Mouse (Mus musculus): ENCODE measurements around the gene Ccl26. TPM values are rescaled to one million over a fixed set of nuclear protein-coding genes. Genes with fewer than 3 reads are reported as not detected.
"Not testable (repeated sequence)": the region's sequence is repeated elsewhere in the genome, so short reads cannot be mapped to it uniquely, and the experiment has no call there.

Gene Ccl26
- not detected in 2 replicates for polyA plus RNA-seq (2015; fragmentation: Nextera tagmentation; extraction: Ambion mirVana)

- 88% methylated on average over 3 of the region's 3 CpGs for WGBS
- Histone ChIP-seq H3K36me3 (no peaks in the 10 kb centered on the region), H3K9ac (no peak within 1 kb of the TSS), H3K4me2 (replicated peaks) (no peak within 1 kb of the TSS), H3K27me3 (no peaks in the 10 kb centered on the region), H3K4me1 (no peaks in the 10 kb centered on the region), H3K9me3 (replicated peaks) (no peaks in the 10 kb centered on the region), H3K4me3 (replicated peaks) (no peak within 1 kb of the TSS), H3K27ac (replicated peaks) (no peak within 1 kb of the TSS)
- no peak for ATAC-seq (ENCODE audit: insufficient number of reproducible peaks, low FRiP score, low TSS enrichment, low read depth)
Observed at GRCm38 (mm10) chr5:135563469-135563868, at the start of gene Ccl26. Gene Ccl26 (minus strand): TSS chr5:135563569.

DNA sequence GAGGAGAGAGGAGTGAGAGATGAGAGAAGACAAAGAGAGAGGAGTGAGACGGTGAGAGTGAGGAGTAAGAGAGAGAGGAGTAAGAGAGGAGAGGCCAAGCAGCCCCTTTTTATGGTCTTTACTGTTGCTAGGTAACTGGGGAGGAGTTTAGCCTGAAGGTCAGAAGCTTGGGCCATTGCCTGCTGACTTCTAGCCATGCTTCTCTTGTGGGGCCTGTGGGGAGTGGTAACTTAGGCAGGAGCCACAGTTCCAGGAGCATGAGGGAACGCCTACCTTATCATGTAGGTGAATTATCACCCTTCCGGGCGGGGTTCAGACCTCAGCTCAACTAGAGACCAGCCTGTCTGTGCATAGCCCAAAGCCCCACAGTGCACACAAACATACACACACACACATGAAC, 46.4 kb upstream of the Ccl26 start:
- 81% methylated on average over 4 of the region's 4 CpGs for WGBS
- no peak overlapping the region for H3K27ac ChIP-seq (replicated peaks)
- no peak overlapping the region for H3K4me2 ChIP-seq (replicated peaks)
- H3K27me3 ChIP-seq: no peaks in the 10 kb centered on the region
- no peaks in the 10 kb centered on the region for H3K9me3 ChIP-seq (replicated peaks)
- no peak overlapping the region for H3K4me3 ChIP-seq (replicated peaks)
- ATAC-seq (ENCODE audit: insufficient number of reproducible peaks, low FRiP score, low TSS enrichment, low read depth): no peak
- no peaks in the 10 kb centered on the region for H3K36me3 ChIP-seq
- H3K4me1 ChIP-seq: no peaks in the 10 kb centered on the region
- H3K9ac ChIP-seq: no peak overlapping the region

GRCm38 (mm10) chr5:135607581-135607980, 44.2 kb upstream of the Ccl26 start:
- Histone ChIP-seq H3K4me2 (replicated peaks) (no peak overlapping the region), H3K9me3 (replicated peaks) (0 out of 2 replicates have a peak, but pooled peaks cover 3% of the 10 kb centered on the region), H3K27ac (replicated peaks) (no peak overlapping the region), H3K4me3 (replicated peaks) (no peak overlapping the region), H3K27me3 (no peaks in the 10 kb centered on the region), H3K36me3 (no peaks in the 10 kb centered on the region), H3K4me1 (no peaks in the 10 kb centered on the region), H3K9ac (no peak overlapping the region)
- 56% methylated on average over 1 of the region's 1 CpGs for WGBS
- no peak for ATAC-seq (ENCODE audit: insufficient number of reproducible peaks, low FRiP score, low TSS enrichment, low read depth)

- not testable (repeated sequence) for H3K4me3 ChIP-seq (replicated peaks); H3K36me3 ChIP-seq; ATAC-seq (ENCODE audit: insufficient number of reproducible peaks, low FRiP score, low TSS enrichment, low read depth); H3K4me1 ChIP-seq; H3K9ac ChIP-seq; H3K9me3 ChIP-seq (replicated peaks); H3K4me2 ChIP-seq (replicated peaks); H3K27ac ChIP-seq (replicated peaks); H3K27me3 ChIP-seq
- no CpG with 5 or more reads among the region's 1 CpGs for WGBS
Observed at GRCm38 (mm10) chr5:135606717-135607116, 43.3 kb upstream of the Ccl26 start.

GRCm38 (mm10) chr5:135604643-135605042, 41.3 kb upstream of the Ccl26 start:
- not testable (repeated sequence) for H3K4me3 ChIP-seq (replicated peaks); H3K4me2 ChIP-seq (replicated peaks); H3K9me3 ChIP-seq (replicated peaks); H3K36me3 ChIP-seq; H3K27ac ChIP-seq (replicated peaks); ATAC-seq (ENCODE audit: insufficient number of reproducible peaks, low FRiP score, low TSS enrichment, low read depth); H3K4me1 ChIP-seq; H3K9ac ChIP-seq; H3K27me3 ChIP-seq
- no CpG with 5 or more reads among the region's 1 CpGs for WGBS

- WGBS: 77% methylated on average over 12 of the region's 12 CpGs
- Histone ChIP-seq H3K27me3 (no peaks in the 10 kb centered on the region), H3K4me2 (replicated peaks) (no peak overlapping the region), H3K9ac (no peak overlapping the region), H3K9me3 (replicated peaks) (no peaks in the 10 kb centered on the region), H3K36me3 (no peaks in the 10 kb centered on the region), H3K4me1 (no peaks in the 10 kb centered on the region), H3K4me3 (replicated peaks) (no peak overlapping the region), H3K27ac (replicated peaks) (no peak overlapping the region)
- ATAC-seq (ENCODE audit: insufficient number of reproducible peaks, low FRiP score, low TSS enrichment, low read depth): no peak
Observed at GRCm38 (mm10) chr5:135589996-135590784, 26.8 kb upstream of the Ccl26 start.

DNA sequence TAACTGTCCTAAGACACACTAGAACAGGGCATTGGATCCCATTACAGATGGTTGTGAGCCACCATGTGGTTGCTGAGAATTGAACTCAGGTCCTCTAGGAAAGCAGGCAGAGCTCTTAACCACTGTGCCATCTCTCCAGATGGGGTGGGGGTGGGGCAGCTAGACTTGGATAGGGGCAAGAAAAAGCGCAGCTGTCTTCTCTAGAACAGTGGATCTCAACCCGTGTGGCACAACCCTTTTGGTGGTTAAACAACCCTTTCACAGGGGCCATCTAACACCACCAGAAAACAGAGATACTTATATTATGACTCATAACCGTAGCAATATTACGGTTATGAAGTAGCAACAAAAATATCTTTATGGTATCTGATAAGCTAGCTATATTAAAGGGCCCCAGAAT, 24.4 kb upstream of the Ccl26 start:
- Histone ChIP-seq H3K36me3 (no peaks in the 10 kb centered on the region), H3K27ac (replicated peaks) (no peak overlapping the region), H3K4me1 (no peaks in the 10 kb centered on the region), H3K9me3 (replicated peaks) (no peaks in the 10 kb centered on the region), H3K27me3 (no peaks in the 10 kb centered on the region), H3K9ac (no peak overlapping the region), H3K4me2 (replicated peaks) (no peak overlapping the region), H3K4me3 (replicated peaks) (no peak overlapping the region)
- 82% methylated on average over 4 of the region's 4 CpGs for WGBS
- ATAC-seq (ENCODE audit: insufficient number of reproducible peaks, low FRiP score, low TSS enrichment, low read depth): no peak

GRCm38 (mm10) chr5:135585691-135586090, 22.3 kb upstream of the Ccl26 start:
- Histone ChIP-seq H3K9ac (no peak overlapping the region), H3K4me3 (replicated peaks) (no peak overlapping the region), H3K27me3 (no peaks in the 10 kb centered on the region), H3K27ac (replicated peaks) (no peak overlapping the region), H3K4me1 (no peaks in the 10 kb centered on the region), H3K36me3 (no peaks in the 10 kb centered on the region), H3K4me2 (replicated peaks) (no peak overlapping the region), H3K9me3 (replicated peaks) (no peaks in the 10 kb centered on the region)
- 85% methylated on average over 8 of the region's 8 CpGs for WGBS
- ATAC-seq (ENCODE audit: insufficient number of reproducible peaks, low FRiP score, low TSS enrichment, low read depth): no peak

DNA sequence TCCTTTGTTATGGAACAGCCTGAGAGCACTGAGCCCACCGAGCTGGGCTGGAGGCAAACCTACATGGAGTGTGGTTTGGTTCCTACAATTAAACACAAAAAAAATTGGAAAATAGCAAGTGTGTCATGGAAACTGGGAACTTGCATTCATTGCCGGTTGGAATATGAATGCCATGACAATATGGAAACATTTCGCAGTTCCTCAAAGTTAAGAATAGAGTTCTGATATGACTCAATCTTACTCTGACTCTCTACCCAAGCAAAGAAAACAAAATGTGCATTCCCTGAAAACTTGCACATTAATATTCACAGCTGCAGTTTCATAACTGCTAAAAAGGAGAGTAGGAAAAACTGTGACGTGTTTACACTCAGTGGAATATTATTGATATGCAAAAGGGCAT, 19.0 kb upstream of the Ccl26 start:
- no peak overlapping the region for H3K27ac ChIP-seq (replicated peaks)
- no peaks in the 10 kb centered on the region for H3K9me3 ChIP-seq (replicated peaks)
- no peaks in the 10 kb centered on the region for H3K27me3 ChIP-seq
- H3K9ac ChIP-seq: no peak overlapping the region
- no peak overlapping the region for H3K4me3 ChIP-seq (replicated peaks)
- no peak overlapping the region for H3K4me2 ChIP-seq (replicated peaks)
- 83% methylated on average over 4 of the region's 4 CpGs for WGBS
- no peak for ATAC-seq (ENCODE audit: insufficient number of reproducible peaks, low FRiP score, low TSS enrichment, low read depth)
- no peaks in the 10 kb centered on the region for H3K36me3 ChIP-seq
- no peaks in the 10 kb centered on the region for H3K4me1 ChIP-seq

DNA sequence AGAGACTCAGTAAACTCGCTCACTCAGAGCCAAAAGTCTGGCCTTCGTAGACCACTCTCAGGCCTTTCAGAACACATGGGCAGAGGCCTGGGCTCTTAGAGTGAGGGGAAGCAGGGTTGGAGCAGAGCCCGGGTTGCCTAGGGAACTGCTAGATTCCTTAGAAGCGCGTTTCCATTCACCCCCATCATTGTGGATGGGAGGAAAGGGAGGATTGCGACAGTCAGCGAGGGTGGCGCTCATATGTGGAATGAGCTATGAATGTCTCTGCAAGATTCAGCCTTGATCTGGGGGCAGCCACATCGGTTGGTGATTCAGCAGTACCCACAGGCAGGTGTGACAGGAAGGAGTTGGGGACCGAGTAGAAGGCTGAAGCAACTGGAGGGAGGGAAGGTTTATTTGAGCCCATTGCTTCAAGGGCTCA, 16.0 kb upstream of the Ccl26 start:
- no peaks in the 10 kb centered on the region for H3K36me3 ChIP-seq
- no peak overlapping the region for H3K4me3 ChIP-seq (replicated peaks)
- H3K4me1 ChIP-seq: no peaks in the 10 kb centered on the region
- no peaks in the 10 kb centered on the region for H3K9me3 ChIP-seq (replicated peaks)
- H3K27ac ChIP-seq (replicated peaks): no peak overlapping the region
- no peaks in the 10 kb centered on the region for H3K27me3 ChIP-seq
- WGBS: 87% methylated on average over 10 of the region's 10 CpGs
- no peak overlapping the region for H3K4me2 ChIP-seq (replicated peaks)
- ATAC-seq (ENCODE audit: insufficient number of reproducible peaks, low FRiP score, low TSS enrichment, low read depth): no peak
- H3K9ac ChIP-seq: no peak overlapping the region

DNA sequence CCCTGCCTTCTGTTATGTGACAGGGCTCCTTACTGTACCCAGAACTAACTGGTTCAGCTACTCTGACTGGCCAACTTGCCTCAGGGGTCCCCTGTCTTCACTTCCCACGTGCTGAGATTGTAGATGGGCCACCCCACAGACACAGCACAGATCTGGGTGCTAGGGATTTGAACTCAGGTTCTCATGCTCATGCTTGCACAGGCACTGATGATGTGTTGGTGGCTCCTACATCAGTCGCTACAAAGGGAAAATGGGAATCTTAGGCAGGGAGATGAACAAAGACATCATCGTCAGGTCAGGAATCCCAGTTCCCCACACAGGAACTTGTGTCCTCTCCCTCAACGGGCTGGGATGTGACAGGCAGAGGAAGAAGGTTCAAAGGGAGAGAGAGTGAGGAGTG, 12.7 kb upstream of the Ccl26 start:
- H3K4me3 ChIP-seq (replicated peaks): no peak overlapping the region
- no peaks in the 10 kb centered on the region for H3K4me1 ChIP-seq
- H3K9ac ChIP-seq: no peak overlapping the region
- H3K36me3 ChIP-seq: no peaks in the 10 kb centered on the region
- H3K4me2 ChIP-seq (replicated peaks): no peak overlapping the region
- H3K27ac ChIP-seq (replicated peaks): no peak overlapping the region
- no peak for ATAC-seq (ENCODE audit: insufficient number of reproducible peaks, low FRiP score, low TSS enrichment, low read depth)
- H3K27me3 ChIP-seq: no peaks in the 10 kb centered on the region
- H3K9me3 ChIP-seq (replicated peaks): no peaks in the 10 kb centered on the region
- WGBS: 48% methylated on average over 4 of the region's 4 CpGs

DNA sequence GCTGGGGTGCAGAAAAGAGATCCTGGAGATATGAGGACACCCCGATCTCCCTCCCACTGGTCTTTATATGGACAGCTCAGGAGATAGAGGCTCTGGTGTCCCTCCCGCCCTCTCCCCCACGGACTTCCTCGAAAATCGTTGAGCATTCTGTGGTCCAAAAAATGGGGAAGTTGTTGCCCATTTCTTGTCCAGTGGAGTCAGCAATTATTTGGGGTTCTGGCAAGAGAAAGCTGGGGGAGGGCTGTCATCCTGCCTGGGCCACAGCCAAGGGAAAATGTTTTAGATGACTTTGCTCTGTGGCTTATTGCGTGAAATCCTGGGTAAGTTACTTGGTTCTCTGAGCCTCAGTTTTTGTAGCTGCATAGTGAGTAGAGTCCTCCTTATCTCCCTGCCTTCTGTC, 9.6 kb upstream of the Ccl26 start, which contains the start of gene Ccl24:
TSS of gene Ccl24 (minus strand) at position 44 of the 400 bp plus-strand sequence.
- Histone ChIP-seq H3K27ac (replicated peaks) (no peak within 1 kb of the TSS), H3K9me3 (replicated peaks) (no peaks in the 10 kb centered on the region), H3K4me1 (no peaks in the 10 kb centered on the region), H3K4me2 (replicated peaks) (no peak within 1 kb of the TSS), H3K27me3 (no peaks in the 10 kb centered on the region), H3K4me3 (replicated peaks) (no peak within 1 kb of the TSS), H3K36me3 (no peaks in the 10 kb centered on the region), H3K9ac (no peak within 1 kb of the TSS)
- 88% methylated on average over 6 of the region's 6 CpGs for WGBS
- ATAC-seq (ENCODE audit: insufficient number of reproducible peaks, low FRiP score, low TSS enrichment, low read depth): no peak
